Mouse (Mus musculus) hindbrain, embryonic 13.5 days (tissue): Measurements from ENCODE around the gene Lzts2. TPM values are rescaled to one million over a fixed set of nuclear protein-coding genes. Genes with fewer than 3 reads are reported as not detected.
"Not testable (repeated sequence)": the region's sequence is repeated elsewhere in the genome, so short reads cannot be mapped to it uniquely, and the experiment has no call there.

Experiments
- ATAC-seq: fragments of 200-750 bp; cut with Nextera tagmentation; 2 replicates; pipeline ENCODE4 v1.8.0; 2017; ENCODE audit warnings: moderate TSS enrichment; ENCODE audit not compliant: low FRiP score
- H3K27ac ChIP-seq: fragments of 300-500 bp; sonication (generic); 2 replicates; pipeline ENCODE4 v1.5.1; 2015; ENCODE audit warnings: inconsistent platforms, mild to moderate bottlenecking, moderate library complexity
- H3K27me3 ChIP-seq: fragments of 300-500 bp; sonication (generic); 2 replicates; pipeline ENCODE4 v1.6.1; 2015; ENCODE audit warnings: mild to moderate bottlenecking, inconsistent platforms
- H3K36me3 ChIP-seq: fragments of 300-500 bp; sonication (generic); 2 replicates; pipeline ENCODE4 v1.6.1; 2015; ENCODE audit warnings: mild to moderate bottlenecking, inconsistent platforms
- H3K4me1 ChIP-seq: fragments of 300-500 bp; sonication (generic); replicated peaks from 2 replicates; pipeline ENCODE4 v1.6.1; 2015; ENCODE audit warnings: inconsistent platforms
- H3K4me2 ChIP-seq: fragments of 300-500 bp; sonication (generic); 2 replicates; pipeline ENCODE4 v1.6.1; 2015; ENCODE audit warnings: inconsistent platforms, mild to moderate bottlenecking, moderate library complexity
- H3K4me3 ChIP-seq: fragments of 300-500 bp; sonication (generic); 2 replicates; pipeline ENCODE4 v1.5.1; 2015; ENCODE audit warnings: mild to moderate bottlenecking, inconsistent platforms
- H3K9ac ChIP-seq: fragments of 300-500 bp; sonication (generic); 2 replicates; pipeline ENCODE4 v1.6.1; 2015; ENCODE audit warnings: mild to moderate bottlenecking, inconsistent platforms
- H3K9me3 ChIP-seq: fragments of 300-500 bp; sonication (generic); 2 replicates; pipeline ENCODE4 v1.6.1; 2016; ENCODE audit warnings: inconsistent platforms
- WGBS: fragments of 180-500 bp; shearing (Covaris S2); methylation state at CpG from one replicate; pipeline ENCODE4 v1.1.7; 2015; 5-methylcytosine and 5-hydroxymethylcytosine counted together
- polyA plus RNA-seq: library from polyadenylated mRNA; unstranded; fragments of >200 nt; fragmentation: Nextera tagmentation; extraction: Ambion mirVana; gene quantifications from 2 replicates; pipeline ENCODE4 v1.2.1, GENCODE M21; 2015

Gene Lzts2
- polyA plus RNA-seq, 1 experiment from 2014 or later: 24.1 TPM

GRCm38 (mm10) chr19:45030111-45030510 lies 15.9 kb downstream of the Lzts2 start:
- Histone ChIP-seq H3K4me2 (no peak overlapping the region), H3K9ac (no peak overlapping the region), H3K36me3 (peaks cover 33% of the 10 kb centered on the region), H3K27me3 (no peaks in the 10 kb centered on the region), H3K4me3 (no peak overlapping the region), H3K9me3 (no peaks in the 10 kb centered on the region), H3K27ac (no peak overlapping the region), H3K4me1 (peaks cover 44% of the 10 kb centered on the region)
- 45% methylated on average over 8 of the region's 8 CpGs for WGBS
- no peak for ATAC-seq

GRCm38 (mm10) chr19:45030746-45031693 lies 16.8 kb downstream of the Lzts2 start:
- peaks cover 44% of the 10 kb centered on the region for H3K4me1 ChIP-seq
- no peak overlapping the region for H3K27ac ChIP-seq
- no peak overlapping the region for H3K4me3 ChIP-seq
- H3K27me3 ChIP-seq: peaks cover 6% of the 10 kb centered on the region; the same call in 1 of the 2 replicates
- WGBS: 36% methylated on average over 20 of the region's 20 CpGs
- H3K9ac ChIP-seq: no peak overlapping the region; the same call in 1 of the 2 replicates
- H3K36me3 ChIP-seq: peaks cover 24% of the 10 kb centered on the region
- H3K4me2 ChIP-seq: peak overlapping the region; percentile 34
- H3K9me3 ChIP-seq: no peaks in the 10 kb centered on the region
- peak; percentile 12; the same call in 1 of the 2 replicates for ATAC-seq

DNA sequence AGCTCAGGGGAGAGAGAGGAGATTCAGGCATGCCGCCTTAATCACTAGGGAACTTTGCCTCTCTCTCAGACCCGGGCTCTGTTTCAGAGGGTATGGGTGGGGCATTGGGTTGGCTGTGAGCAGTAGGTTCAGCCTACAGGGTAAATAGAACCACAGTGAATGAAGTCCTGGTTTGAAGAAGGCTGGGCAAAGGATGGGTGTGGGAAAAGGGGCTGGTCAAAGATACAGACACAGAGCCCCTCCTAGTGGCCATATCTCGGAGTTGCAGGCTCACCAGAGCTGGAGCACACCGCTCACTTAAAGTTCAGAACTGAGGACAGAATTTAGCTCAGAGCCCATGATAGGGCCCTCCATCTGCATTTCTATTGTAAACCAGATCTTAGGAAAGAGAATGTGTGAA lies 17.6 kb downstream of the Lzts2 start:
- Histone ChIP-seq H3K4me3 (no peak overlapping the region), H3K4me1 (peaks cover 44% of the 10 kb centered on the region), H3K9ac (no peak overlapping the region), H3K4me2 (no peak overlapping the region), H3K9me3 (no peaks in the 10 kb centered on the region), H3K27ac (no peak overlapping the region), H3K27me3 (peaks cover 14% of the 10 kb centered on the region), H3K36me3 (peaks cover 17% of the 10 kb centered on the region)
- WGBS: 21% methylated on average over 4 of the region's 4 CpGs
- ATAC-seq: peak; percentile 51; the same call in 1 of the 2 replicates

DNA sequence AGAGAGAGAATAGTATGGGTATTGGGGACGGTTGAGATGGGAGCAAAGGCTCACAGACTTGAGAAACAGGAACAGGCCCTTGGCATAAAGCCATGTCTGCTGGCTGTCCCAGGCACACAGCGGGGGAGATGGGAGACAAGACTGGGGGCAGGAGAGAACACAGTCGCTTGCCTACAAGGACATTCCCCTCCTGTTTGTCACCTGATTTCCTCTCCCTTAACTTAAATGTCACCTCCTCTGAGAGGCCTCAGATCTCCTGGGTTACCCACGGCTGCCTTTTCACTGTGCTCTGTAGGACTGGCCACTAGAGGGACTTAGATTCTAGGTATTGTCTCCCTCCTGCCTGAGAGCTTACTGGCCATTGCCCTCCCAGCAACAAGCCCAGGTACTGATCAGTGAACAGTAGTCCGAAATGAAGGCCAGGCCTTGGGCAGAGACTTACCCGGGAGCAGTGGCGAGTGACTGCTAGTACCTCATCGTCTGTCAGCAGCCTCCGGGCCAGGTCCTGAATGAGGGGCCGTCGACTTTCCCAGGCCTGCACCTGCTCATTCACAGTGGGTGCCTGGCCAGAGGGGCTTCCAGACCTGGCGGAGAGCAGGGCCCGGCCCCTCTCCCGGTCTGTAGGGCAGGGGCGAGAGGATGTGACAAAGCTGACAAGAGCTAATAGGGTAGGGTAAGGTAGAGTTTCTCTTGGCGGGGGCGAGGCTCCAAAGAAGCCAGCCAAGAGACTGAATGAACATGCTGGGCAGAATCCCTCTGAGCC lies 18.5 kb downstream of the Lzts2 start:
- Histone ChIP-seq H3K36me3 (peaks cover 8% of the 10 kb centered on the region), H3K9me3 (no peaks in the 10 kb centered on the region), H3K27ac (no peak overlapping the region), H3K27me3 (peaks cover 17% of the 10 kb centered on the region), H3K4me1 (peaks cover 36% of the 10 kb centered on the region), H3K9ac (peak overlapping the region; percentile 29), H3K4me3 (no peak overlapping the region), H3K4me2 (no peak overlapping the region)
- ATAC-seq: no peak
- WGBS: 48% methylated on average over 17 of the region's 17 CpGs

GRCm38 (mm10) chr19:45036867-45037266 lies 22.7 kb downstream of the Lzts2 start:
- Histone ChIP-seq H3K4me2 (no peak overlapping the region), H3K4me3 (no peak overlapping the region), H3K27me3 (peaks cover 32% of the 10 kb centered on the region), H3K9ac (no peak overlapping the region), H3K27ac (no peak overlapping the region), H3K36me3 (no peaks in the 10 kb centered on the region), H3K9me3 (no peaks in the 10 kb centered on the region), H3K4me1 (peaks cover 15% of the 10 kb centered on the region)
- whole genome bisulfite sequencing: 31% methylated on average over 16 of the region's 16 CpGs
- no peak for ATAC-seq

GRCm38 (mm10) chr19:45038198-45038597 lies 24.0 kb downstream of the Lzts2 start:
- H3K36me3 ChIP-seq, ATAC-seq, H3K4me1 ChIP-seq, H3K9ac ChIP-seq, H3K4me3 ChIP-seq, H3K27ac ChIP-seq, H3K4me2 ChIP-seq, H3K9me3 ChIP-seq: not testable (repeated sequence)
- 91% methylated on average over 7 of the region's 7 CpGs for WGBS
- peaks cover 35% of the 10 kb centered on the region for H3K27me3 ChIP-seq

- Histone ChIP-seq H3K36me3 (no peaks in the 10 kb centered on the region), H3K27me3 (peaks cover 47% of the 10 kb centered on the region), H3K27ac (no peak overlapping the region), H3K9ac (no peak overlapping the region), H3K4me1 (peaks cover 10% of the 10 kb centered on the region; the same call in 1 of the 2 replicates), H3K4me2 (no peak overlapping the region), H3K4me3 (no peak overlapping the region), H3K9me3 (no peaks in the 10 kb centered on the region)
- no peak for ATAC-seq
- WGBS: 52% methylated on average over 13 of the region's 13 CpGs
Observed at GRCm38 (mm10) chr19:45040214-45040613, 26.0 kb downstream of the Lzts2 start.

DNA sequence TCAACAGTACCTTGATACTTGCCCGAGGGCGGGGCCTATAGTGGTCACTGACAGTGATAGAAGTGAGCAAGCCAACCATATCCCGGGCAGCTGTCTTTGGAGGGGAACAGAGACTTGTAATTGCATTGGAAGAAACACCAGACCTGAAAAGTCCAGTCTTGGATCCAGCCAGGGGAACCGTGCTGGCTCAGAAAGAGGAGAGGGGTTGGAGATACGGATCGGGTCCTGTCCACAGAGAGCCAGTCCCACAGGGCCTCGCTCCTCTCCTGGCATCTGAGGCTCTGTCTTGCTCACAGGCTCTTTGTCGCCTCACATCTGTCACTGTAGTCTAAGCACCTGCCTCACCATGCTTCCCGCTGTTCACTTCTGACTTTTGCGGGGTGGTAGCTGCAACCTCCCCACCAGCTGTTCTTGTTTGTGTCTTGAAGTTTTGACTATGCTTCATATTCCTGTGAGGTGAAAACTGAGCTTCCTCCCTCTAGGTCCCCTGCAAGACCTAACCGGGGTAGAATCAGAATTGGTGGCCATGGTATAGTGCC lies 30.2 kb downstream of the Lzts2 start:
- no peak overlapping the region for H3K4me3 ChIP-seq
- H3K27me3 ChIP-seq: peaks cover 34% of the 10 kb centered on the region
- ATAC-seq: no peak
- H3K36me3 ChIP-seq: peaks cover 5% of the 10 kb centered on the region; the same call in 1 of the 2 replicates
- 54% methylated on average over 11 of the region's 11 CpGs for WGBS
- no peak overlapping the region for H3K4me2 ChIP-seq
- no peak overlapping the region for H3K9ac ChIP-seq
- H3K4me1 ChIP-seq: peaks cover 44% of the 10 kb centered on the region
- H3K27ac ChIP-seq: no peak overlapping the region
- H3K9me3 ChIP-seq: no peaks in the 10 kb centered on the region

- Histone ChIP-seq H3K9me3 (no peaks in the 10 kb centered on the region), H3K4me3 (no peak overlapping the region), H3K36me3 (peaks cover 8% of the 10 kb centered on the region), H3K27me3 (peaks cover 26% of the 10 kb centered on the region), H3K4me1 (peaks cover 48% of the 10 kb centered on the region), H3K27ac (no peak overlapping the region), H3K9ac (no peak overlapping the region), H3K4me2 (no peak overlapping the region)
- WGBS: 49% methylated on average over 15 of the region's 15 CpGs
- no peak for ATAC-seq
Observed at GRCm38 (mm10) chr19:45045236-45045635, 31.0 kb downstream of the Lzts2 start.

DNA sequence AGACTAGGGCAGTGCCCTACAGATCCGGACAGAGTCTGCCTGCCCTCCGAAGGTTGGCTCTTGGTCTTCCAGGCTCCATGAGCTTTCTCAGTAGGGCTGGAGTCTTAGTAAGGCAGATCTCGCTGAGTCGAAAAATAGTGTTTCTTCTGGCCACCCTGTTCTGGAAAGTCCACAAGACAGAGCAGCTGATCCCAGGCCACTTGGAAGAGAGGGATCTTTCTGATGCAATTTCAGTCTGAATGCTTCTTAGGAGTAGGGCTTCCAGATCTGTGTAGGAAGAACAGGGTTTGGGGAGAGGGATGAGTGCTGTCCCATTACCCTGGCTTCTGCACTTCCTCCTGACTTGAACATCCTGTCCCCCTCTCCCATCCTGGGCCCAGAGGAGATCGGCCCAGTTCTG lies 31.4 kb downstream of the Lzts2 start, which contains the start of gene Pdzd7:
Gene Pdzd7, minus strand, starts transcription at position 67 of the 400 bp plus-strand sequence.
- Histone ChIP-seq H3K36me3 (peaks cover 12% of the 10 kb centered on the region), H3K9me3 (no peaks in the 10 kb centered on the region), H3K4me1 (peaks cover 50% of the 10 kb centered on the region), H3K4me2 (peak within 1 kb of the TSS; percentile 79), H3K27ac (peak within 1 kb of the TSS; percentile 92), H3K4me3 (peak within 1 kb of the TSS; percentile 63), H3K27me3 (peaks cover 24% of the 10 kb centered on the region), H3K9ac (peak within 1 kb of the TSS; percentile 83)
- WGBS: 83% methylated on average over 5 of the region's 5 CpGs
- ATAC-seq: no peak

- peak; percentile 50 for ATAC-seq
- peak overlapping the region; percentile 79 for H3K4me2 ChIP-seq
Observed at GRCm38 (mm10) chr19:45046523-45047321, 32.5 kb downstream of the Lzts2 start.

More at GRCm38 (mm10) chr19:45046523-45047321, 32.5 kb downstream of the Lzts2 start:
- WGBS: 2% methylated on average over 34 of the region's 34 CpGs
- Histone ChIP-seq H3K27me3 (peaks cover 24% of the 10 kb centered on the region), H3K9ac (peak overlapping the region; percentile 83), H3K4me1 (peaks cover 53% of the 10 kb centered on the region), H3K36me3 (peaks cover 22% of the 10 kb centered on the region), H3K9me3 (no peaks in the 10 kb centered on the region), H3K4me3 (peak overlapping the region; percentile 63), H3K27ac (peak overlapping the region; percentile 92)
